Mouse (Mus musculus): ENCODE results near the gene Spg11.

- no peak for TF ChIP-seq CTCF (IDR thresholded peaks at IDR 0.05; ENCODE audit: low read depth, low read length)
- TF ChIP-seq POLR2A (IDR thresholded peaks at IDR 0.05; ENCODE audit: borderline replicate concordance, low read depth, low read length), result no peak
Observed at GRCm38 (mm10) chr2:122152850-122153249, 34.7 kb upstream of the Spg11 start.

All from bone marrow macrophage, adult 2 months (primary cell).